Mouse (Mus musculus) MEL (cell line): ENCODE measurements around the gene C77080. TPM values are rescaled to one million over a fixed set of nuclear protein-coding genes. Genes with fewer than 3 reads are reported as not detected.

Source experiments
- DNase-seq: peaks from one replicate; pipeline ENCODE4 v3.0.0; 2011; ENCODE audit warnings: low read depth, low spot score
- H3K27ac ChIP-seq: 2 replicates; pipeline ENCODE4 v1.5.1; 2012; ENCODE audit warnings: low read depth, mild to moderate bottlenecking, control low read depth, low read length, moderate library complexity; ENCODE audit not compliant: control insufficient read depth
- H3K27me3 ChIP-seq, 2 experiments: fragments of 150-350 bp in 1 of 2; sonication (generic) in 1 of 2; 2 replicates each; pipeline ENCODE4 v1.6.1; 2012; ENCODE audit warnings: low read length in 2 of 2, mild to moderate bottlenecking in 2 of 2, improper control_type of control experiment in 1 of 2, moderate library complexity in 1 of 2; ENCODE audit not compliant: insufficient read depth in 2 of 2, control insufficient read depth in 1 of 2
- H3K36me3 ChIP-seq, 2 experiments: 2 replicates each; pipeline ENCODE4 v1.6.1; 2012 to 2014; ENCODE audit warnings: low read length in 2 of 2, improper control_type of control experiment in 1 of 2, inconsistent platforms in 1 of 2, mild to moderate bottlenecking in 1 of 2; ENCODE audit not compliant: insufficient read depth in 2 of 2, control insufficient read depth in 1 of 2
- H3K4me1 ChIP-seq, 2 experiments: fragments of 150-350 bp in 1 of 2; sonication (generic) in 1 of 2; 2 replicates each; pipeline ENCODE4 v1.6.1; 2012; ENCODE audit warnings: low read length in 2 of 2, improper control_type of control experiment in 1 of 2, mild to moderate bottlenecking in 1 of 2; ENCODE audit not compliant: insufficient read depth in 2 of 2, control insufficient read depth in 1 of 2
- H3K4me3 ChIP-seq, 2 experiments: fragments of 150-350 bp in 1 of 2; sonication (generic) in 1 of 2; 2 replicates each; pipeline ENCODE4 v1.5.1; 2012; ENCODE audit warnings: low read depth in 2 of 2, low read length in 2 of 2, mild to moderate bottlenecking in 2 of 2, moderate library complexity in 2 of 2, control low read depth in 1 of 2, improper control_type of control experiment in 1 of 2; ENCODE audit not compliant: control insufficient read depth in 1 of 2, insufficient read depth in 1 of 2
- H3K79me2 ChIP-seq: 2 replicates; pipeline ENCODE4 v1.6.1; 2012; ENCODE audit warnings: mild to moderate bottlenecking, low read length, moderate library complexity; ENCODE audit not compliant: control insufficient read depth, poor library complexity, insufficient read depth
- H3K9ac ChIP-seq: 2 replicates; pipeline ENCODE4 v1.6.1; 2012; ENCODE audit warnings: low read depth, mild to moderate bottlenecking, control low read depth, low read length, moderate library complexity; ENCODE audit not compliant: control insufficient read depth, poor library complexity, severe bottlenecking
- H3K9me3 ChIP-seq: fragments of 150-350 bp; sonication (generic); replicated peaks from 2 replicates; pipeline ENCODE4 v1.6.1; 2012; ENCODE audit warnings: mild to moderate bottlenecking, low read length, improper control_type of control experiment, moderate library complexity; ENCODE audit not compliant: insufficient read depth
- BHLHE40 ChIP-seq: IDR thresholded peaks from 2 replicates; pipeline ENCODE4 v1.6.1; 2012; ENCODE audit warnings: low read depth, mild to moderate bottlenecking, inconsistent platforms, low read length, improper control_type of control experiment, borderline replicate concordance
- CTCF ChIP-seq, 3 experiments: IDR thresholded peaks in 2 of 3; conservative IDR thresholded peaks in 1 of 3; 2 replicates each; pipeline ENCODE4 v1.5.1; 2011 to 2012; ENCODE audit warnings: low read length in 3 of 3, low read depth in 2 of 3, mild to moderate bottlenecking in 2 of 3, improper control_type of control experiment in 1 of 3, inconsistent platforms in 1 of 3, mixed read lengths in 1 of 3, moderate library complexity in 1 of 3; ENCODE audit not compliant: control insufficient read depth in 1 of 3, insufficient read depth in 1 of 3, poor library complexity in 1 of 3, severe bottlenecking in 1 of 3
- E2F4 ChIP-seq: IDR thresholded peaks from 2 replicates; pipeline ENCODE4 v1.6.1; 2011; ENCODE audit warnings: low read depth, low read length, improper control_type of control experiment, borderline replicate concordance
- ELF1 ChIP-seq: IDR thresholded peaks from 2 replicates; pipeline ENCODE4 v1.6.1; 2014; ENCODE audit warnings: low read depth, mild to moderate bottlenecking, inconsistent platforms, low read length, improper control_type of control experiment, moderate library complexity
- EP300 ChIP-seq, 2 experiments: IDR thresholded peaks; 2 replicates each; pipeline ENCODE4 v1.6.1; 2011; ENCODE audit warnings: improper control_type of control experiment in 2 of 2, low read length in 2 of 2, low read depth in 1 of 2, mild to moderate bottlenecking in 1 of 2
- MAFK ChIP-seq: IDR thresholded peaks from 2 replicates; pipeline ENCODE4 v1.6.1; 2011; ENCODE audit warnings: low read depth, mild to moderate bottlenecking, low read length, improper control_type of control experiment, borderline replicate concordance
- MAZ ChIP-seq: IDR thresholded peaks from 2 replicates; pipeline ENCODE4 v1.6.1; 2012; ENCODE audit warnings: low read depth, mild to moderate bottlenecking, inconsistent platforms, low read length, improper control_type of control experiment
- MEF2A ChIP-seq: IDR thresholded peaks from 2 replicates; pipeline ENCODE4 v1.6.1; 2014; ENCODE audit warnings: low read depth, mild to moderate bottlenecking, inconsistent platforms, low read length, improper control_type of control experiment; ENCODE audit not compliant: poor library complexity, insufficient replicate concordance, severe bottlenecking; ENCODE audit errors: extremely low read depth
- MXI1 ChIP-seq: IDR thresholded peaks from 2 replicates; pipeline ENCODE4 v1.6.1; 2011; ENCODE audit warnings: mild to moderate bottlenecking, low read depth, low read length, improper control_type of control experiment
- MYB ChIP-seq: IDR thresholded peaks from 2 replicates; pipeline ENCODE4 v1.6.1; 2011; ENCODE audit warnings: mild to moderate bottlenecking, low read depth, low read length, improper control_type of control experiment
- MYC ChIP-seq: IDR thresholded peaks from 2 replicates; pipeline ENCODE4 v1.6.1; 2011; ENCODE audit warnings: low read depth, mild to moderate bottlenecking, low read length, improper control_type of control experiment, moderate library complexity
- NELFE ChIP-seq: IDR thresholded peaks from 2 replicates; pipeline ENCODE4 v1.6.1; 2011; ENCODE audit warnings: low read depth, low read length, improper control_type of control experiment
- NRF1 ChIP-seq: IDR thresholded peaks from 2 replicates; pipeline ENCODE4 v1.6.1; 2014; ENCODE audit warnings: low read depth, mild to moderate bottlenecking, inconsistent platforms, low read length, improper control_type of control experiment, moderate library complexity; ENCODE audit not compliant: poor library complexity, insufficient read depth, severe bottlenecking
- POLR2A ChIP-seq, 2 experiments: IDR thresholded peaks; 2 replicates each; pipeline ENCODE4 v1.6.1; 2011 to 2012; ENCODE audit warnings: low read length in 2 of 2, mild to moderate bottlenecking in 2 of 2, control low read depth in 1 of 2, improper control_type of control experiment in 1 of 2, low read depth in 1 of 2, moderate library complexity in 1 of 2; ENCODE audit not compliant: control insufficient read depth in 1 of 2, insufficient read depth in 1 of 2, poor library complexity in 1 of 2
- POLR2AphosphoS2 ChIP-seq: IDR thresholded peaks from 2 replicates; pipeline ENCODE4 v1.6.1; 2011; ENCODE audit warnings: low read length, improper control_type of control experiment
- RCOR1 ChIP-seq: IDR thresholded peaks from 2 replicates; pipeline ENCODE4 v1.6.1; 2012; ENCODE audit warnings: low read depth, mild to moderate bottlenecking, inconsistent platforms, low read length, improper control_type of control experiment
- SIN3A ChIP-seq: IDR thresholded peaks from 2 replicates; pipeline ENCODE4 v1.6.1; 2012; ENCODE audit warnings: low read length, improper control_type of control experiment, inconsistent platforms
- TAL1 ChIP-seq: IDR thresholded peaks from 2 replicates; pipeline ENCODE4 v1.6.1; 2012; ENCODE audit warnings: mild to moderate bottlenecking, inconsistent platforms, low read length, moderate library complexity, mixed read lengths
- TBP ChIP-seq: IDR thresholded peaks from 2 replicates; pipeline ENCODE4 v1.8.0; 2011; ENCODE audit warnings: low read depth, low read length, improper control_type of control experiment
- UBTF ChIP-seq: IDR thresholded peaks from 2 replicates; pipeline ENCODE4 v1.6.1; 2012; ENCODE audit warnings: low read depth, mild to moderate bottlenecking, inconsistent platforms, low read length, improper control_type of control experiment, moderate library complexity, borderline replicate concordance; ENCODE audit not compliant: insufficient read depth
- USF1 ChIP-seq: IDR thresholded peaks from 2 replicates; pipeline ENCODE4 v1.6.1; 2014; ENCODE audit warnings: low read depth, mild to moderate bottlenecking, inconsistent platforms, low read length, improper control_type of control experiment, moderate library complexity
- USF2 ChIP-seq, 2 experiments: IDR thresholded peaks; 2 replicates each; pipeline ENCODE4 v1.6.1; 2011 to 2012; ENCODE audit warnings: improper control_type of control experiment in 2 of 2, low read length in 2 of 2, borderline replicate concordance in 1 of 2, inconsistent platforms in 1 of 2, low read depth in 1 of 2, mild to moderate bottlenecking in 1 of 2; ENCODE audit not compliant: insufficient read depth in 1 of 2
- ZC3H11A ChIP-seq: IDR thresholded peaks from 2 replicates; pipeline ENCODE4 v1.6.1; 2012; ENCODE audit warnings: low read depth, mild to moderate bottlenecking, inconsistent platforms, low read length, improper control_type of control experiment
- ZKSCAN1 ChIP-seq: IDR thresholded peaks from 2 replicates; pipeline ENCODE4 v1.6.1; 2012; ENCODE audit warnings: low read depth, mild to moderate bottlenecking, inconsistent platforms, low read length, improper control_type of control experiment, moderate library complexity
- ZMIZ1 ChIP-seq: IDR thresholded peaks from 2 replicates; pipeline ENCODE4 v1.6.1; 2012; ENCODE audit warnings: low read depth, mild to moderate bottlenecking, inconsistent platforms, low read length, improper control_type of control experiment, moderate library complexity
- polyA plus RNA-seq, 2 experiments: library from polyadenylated mRNA; stranded (reverse) in 1 of 2; unstranded in 1 of 2; fragments of >175 nt in 1 of 2; fragments of >200 nt in 1 of 2; gene quantifications; 2 replicates each; pipeline versions ENCODE4 v1.2.1 to v1.2.4; 2012; ENCODE audit warnings: low replicate concordance in 2 of 2, low read depth in 1 of 2; ENCODE audit not compliant: insufficient read length in 2 of 2, insufficient read depth in 1 of 2, missing spikeins in 1 of 2
- total RNA-seq: library from RNA; depleted of rRNA; stranded (reverse); fragments of 300-350 nt; gene quantifications from 2 replicates; pipeline ENCODE4 v1.2.3, GENCODE M21; 2012

The C77080 gene
- total and polyA plus RNA-seq, 3 experiments, result 0.92 to 6.9 TPM; not detected in 1

GRCm38 (mm10) chr4:129206792-129207191 lies 54.4 kb downstream of the C77080 start:
- Histone ChIP-seq H3K9ac (no peak overlapping the region), H3K4me1 (no peaks in the 10 kb centered on the region), H3K27ac (no peak overlapping the region), H3K27me3 (no peaks in the 10 kb centered on the region), H3K9me3 (no peaks in the 10 kb centered on the region), H3K36me3 (peaks cover 0 to 55% of the 10 kb centered on the region in 2 experiments; a peak in 2 of 4 replicates), H3K4me3 (no peak overlapping the region), H3K79me2 (no peaks in the 10 kb centered on the region)
- no peak for DNase-seq
- TF ChIP-seq UBTF (no peak), POLR2A (IDR thresholded peaks at IDR 0.05; ENCODE audit: control insufficient read depth in 1 of 2, insufficient read depth in 1 of 2, low read depth in 1 of 2, low read length in 2 of 2, poor library complexity in 1 of 2) (no peak), RCOR1 (no peak), USF1 (no peak), MEF2A (no peak), MXI1 (no peak), MYC (no peak)

- H3K36me3 ChIP-seq, result peaks cover 0 to 56% of the 10 kb centered on the region in 2 experiments; a peak in 2 of 4 replicates
Measured at GRCm38 (mm10) chr4:129204655-129205054, 56.5 kb downstream of the C77080 start.

GRCm38 (mm10) chr4:129197514-129197913 lies 63.7 kb downstream of the C77080 start:
- Histone ChIP-seq H3K27me3 (no peaks in the 10 kb centered on the region), H3K36me3 (peaks cover 6 to 56% of the 10 kb centered on the region in 2 experiments), H3K4me3 (no peak overlapping the region), H3K79me2 (peaks cover 23% of the 10 kb centered on the region), H3K27ac (no peak overlapping the region), H3K4me1 (no peaks in the 10 kb centered on the region; a peak in 1 of 4 replicates), H3K9me3 (no peaks in the 10 kb centered on the region), H3K9ac (no peak overlapping the region)
- DNase-seq, result no peak
- TF ChIP-seq SIN3A, result no peak
- TF ChIP-seq ELF1, result no peak
- TF ChIP-seq MXI1, result no peak
- no peak for TF ChIP-seq NELFE
- TF ChIP-seq MAFK, result no peak
- TF ChIP-seq TBP, result no peak
- TF ChIP-seq RCOR1, result no peak
- TF ChIP-seq CTCF (IDR thresholded peaks at IDR 0.05 in 2 of 3, conservative IDR thresholded peaks at IDR 0.05 in 1 of 3; ENCODE audit: control insufficient read depth in 1 of 3, insufficient read depth in 1 of 3, low read depth in 2 of 3, low read length in 3 of 3, poor library complexity in 1 of 3, severe bottlenecking in 1 of 3), result no peak
- no peak for TF ChIP-seq POLR2AphosphoS2
- no peak for TF ChIP-seq ZC3H11A
- no peak for TF ChIP-seq NRF1
- TF ChIP-seq TAL1, result no peak

More at GRCm38 (mm10) chr4:129204655-129205054, 56.5 kb downstream of the C77080 start:
- Histone ChIP-seq H3K9me3 (no peaks in the 10 kb centered on the region), H3K4me1 (no peaks in the 10 kb centered on the region), H3K4me3 (no peak overlapping the region), H3K9ac (no peak overlapping the region), H3K27ac (no peak overlapping the region), H3K79me2 (no peaks in the 10 kb centered on the region), H3K27me3 (no peaks in the 10 kb centered on the region)
- DNase-seq, result no peak
- TF ChIP-seq MYC, result no peak
- TF ChIP-seq E2F4, result no peak
- TF ChIP-seq BHLHE40, result no peak
- TF ChIP-seq TAL1, result no peak
- TF ChIP-seq USF1, result no peak
- no peak for TF ChIP-seq NELFE
- no peak for TF ChIP-seq ZKSCAN1
- TF ChIP-seq TBP, result no peak
- TF ChIP-seq POLR2A (IDR thresholded peaks at IDR 0.05; ENCODE audit: control insufficient read depth in 1 of 2, insufficient read depth in 1 of 2, low read depth in 1 of 2, low read length in 2 of 2, poor library complexity in 1 of 2), result no peak
- no peak for TF ChIP-seq MYB
- TF ChIP-seq ZMIZ1, result no peak
- TF ChIP-seq MAFK, result no peak
- no peak for TF ChIP-seq NRF1
- TF ChIP-seq SIN3A, result no peak
- TF ChIP-seq USF2 (IDR thresholded peaks at IDR 0.05; ENCODE audit: borderline replicate concordance in 1 of 2, insufficient read depth in 1 of 2, low read depth in 1 of 2, low read length in 2 of 2), result no peak
- no peak for TF ChIP-seq MAZ
- TF ChIP-seq POLR2AphosphoS2, result no peak
- no peak for TF ChIP-seq EP300 (IDR thresholded peaks at IDR 0.05; ENCODE audit: low read depth in 1 of 2, low read length in 2 of 2)
